Mouse (Mus musculus): ENCODE data around the gene Mrpl49. TPM values are rescaled to one million over a fixed set of nuclear protein-coding genes. Genes with fewer than 3 reads are reported as not detected.

The Mrpl49 gene
- polyA plus RNA-seq, 1 experiment from 2014 or later = 96.6 TPM

- no peaks in the 10 kb centered on the region for H3K9me3 ChIP-seq (replicated peaks; ENCODE audit: control insufficient read depth, low read length)
- H3K27me3 ChIP-seq (ENCODE audit: control insufficient read depth, insufficient read depth, low read length) = no peaks in the 10 kb centered on the region
- H3K4me1 ChIP-seq (ENCODE audit: control insufficient read depth, insufficient read depth, low read length) = no peaks in the 10 kb centered on the region
- no peak overlapping the region for H3K4me3 ChIP-seq (ENCODE audit: low read depth, low read length)
- no peak for DNase-seq (ENCODE audit: low spot score)
- H3K36me3 ChIP-seq (replicated peaks; ENCODE audit: control insufficient read depth, insufficient read depth, low read depth, low read length) = no peaks in the 10 kb centered on the region
- H3K9ac ChIP-seq (replicated peaks; ENCODE audit: low read length) = no peak overlapping the region
- ATAC-seq (replicated peaks; ENCODE audit: insufficient number of reproducible peaks, low FRiP score, low TSS enrichment, low read depth) = no peak
- H3K27ac ChIP-seq (replicated peaks; ENCODE audit: low read depth, low read length) = no peak overlapping the region
- H3K4me2 ChIP-seq (ENCODE audit: low read depth, low read length) = no peak overlapping the region
- WGBS = 62% methylated on average over 8 of the region's 8 CpGs
Measured at GRCm38 (mm10) chr19:6023059-6023458, 34.5 kb downstream of the Mrpl49 start.

DNA sequence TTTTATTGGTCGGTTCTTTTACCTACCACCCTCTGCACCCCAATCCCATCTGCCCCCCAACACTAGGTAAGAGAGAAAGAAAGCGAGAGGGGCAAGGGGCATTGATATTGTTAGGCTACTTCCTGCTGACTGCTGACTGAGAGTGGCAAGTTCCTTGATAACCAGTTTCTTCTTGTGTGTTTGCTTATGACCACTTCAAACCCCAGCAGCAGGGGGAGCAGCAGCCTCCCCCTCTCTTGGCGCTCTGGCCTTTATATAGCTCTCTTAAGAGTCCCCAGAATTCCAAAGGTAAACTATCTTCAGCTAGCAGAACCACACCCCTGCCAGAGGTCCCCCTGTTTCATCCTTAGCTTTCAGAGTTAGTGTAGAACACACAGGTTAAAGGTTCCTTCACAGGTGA is 37.3 kb downstream of the Mrpl49 start:
- H3K9me3 ChIP-seq (replicated peaks; ENCODE audit: control insufficient read depth, low read length) = no peaks in the 10 kb centered on the region
- no peak overlapping the region for H3K4me2 ChIP-seq (ENCODE audit: low read depth, low read length)
- no peak overlapping the region for H3K9ac ChIP-seq (replicated peaks; ENCODE audit: low read length)
- peaks cover 6% of the 10 kb centered on the region; the same call in 1 of the 2 replicates for H3K27me3 ChIP-seq (ENCODE audit: control insufficient read depth, insufficient read depth, low read length)
- no peak for DNase-seq (ENCODE audit: low spot score)
- no peak overlapping the region for H3K27ac ChIP-seq (replicated peaks; ENCODE audit: low read depth, low read length)
- ATAC-seq (replicated peaks; ENCODE audit: insufficient number of reproducible peaks, low FRiP score, low TSS enrichment, low read depth) = no peak
- WGBS = 57% methylated on average over 3 of the region's 3 CpGs
- H3K36me3 ChIP-seq (replicated peaks; ENCODE audit: control insufficient read depth, insufficient read depth, low read depth, low read length) = no peaks in the 10 kb centered on the region
- no peaks in the 10 kb centered on the region for H3K4me1 ChIP-seq (ENCODE audit: control insufficient read depth, insufficient read depth, low read length)
- H3K4me3 ChIP-seq (ENCODE audit: low read depth, low read length) = no peak overlapping the region

DNA sequence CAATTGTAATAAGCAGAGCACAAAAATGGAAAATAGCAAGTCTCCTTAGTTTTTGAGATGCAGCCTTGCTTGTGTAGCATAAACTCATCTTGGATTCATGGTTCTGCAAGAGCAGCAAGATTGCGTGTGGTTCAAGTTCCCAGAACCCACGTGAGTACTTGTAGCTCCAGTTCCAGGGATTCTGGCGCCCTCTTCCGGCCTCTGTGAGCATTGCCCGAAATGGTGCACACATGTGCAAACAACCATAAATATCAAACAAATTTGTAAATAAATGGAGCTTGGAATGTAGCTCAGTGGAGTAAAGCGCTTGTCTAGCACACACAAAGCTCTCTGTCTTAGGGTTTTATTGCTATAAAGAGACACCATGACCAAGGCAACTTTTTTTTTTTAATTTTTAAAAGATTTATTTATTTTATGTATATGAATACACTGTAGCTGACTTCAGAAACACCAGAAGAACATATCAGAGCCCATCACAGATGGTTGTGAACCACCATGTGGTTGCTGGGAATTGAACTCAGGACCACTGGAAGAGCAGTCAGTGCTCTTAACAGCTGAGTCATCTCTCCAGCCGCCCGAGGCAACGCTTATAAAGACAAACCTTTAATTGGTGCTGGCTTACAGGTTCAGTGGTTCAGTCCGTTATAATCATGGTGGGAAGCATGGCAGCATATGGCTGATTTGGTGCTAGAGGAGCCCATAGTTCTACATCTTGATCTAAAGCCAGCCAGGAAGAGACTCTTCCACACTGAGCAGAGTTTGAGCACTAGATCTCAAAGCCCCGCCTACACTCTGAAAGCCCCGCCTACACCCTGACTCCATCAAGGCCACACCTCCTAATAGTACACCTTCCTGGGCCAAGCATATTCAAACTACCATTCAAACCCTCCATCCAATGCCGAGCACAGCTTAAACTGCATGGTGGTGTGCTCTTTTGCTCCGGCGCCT is 39.2 kb downstream of the Mrpl49 start:
- no peak overlapping the region for H3K4me3 ChIP-seq (ENCODE audit: low read depth, low read length)

GRCm38 (mm10) chr19:6016532-6016931 is 41.1 kb downstream of the Mrpl49 start:
- ATAC-seq (replicated peaks; ENCODE audit: insufficient number of reproducible peaks, low FRiP score, low TSS enrichment, low read depth) (no peak), DNase-seq (ENCODE audit: low spot score) (peak; percentile 30)
- H3K4me2 ChIP-seq (ENCODE audit: low read depth, low read length) = no peak overlapping the region
- H3K9ac ChIP-seq (replicated peaks; ENCODE audit: low read length) = no peak overlapping the region
- H3K36me3 ChIP-seq (replicated peaks; ENCODE audit: control insufficient read depth, insufficient read depth, low read depth, low read length) = no peaks in the 10 kb centered on the region
- no peak overlapping the region for H3K4me3 ChIP-seq (ENCODE audit: low read depth, low read length)
- 45% methylated on average over 7 of the region's 7 CpGs for WGBS
- no peaks in the 10 kb centered on the region for H3K4me1 ChIP-seq (ENCODE audit: control insufficient read depth, insufficient read depth, low read length)
- H3K27me3 ChIP-seq (ENCODE audit: control insufficient read depth, insufficient read depth, low read length) = peaks cover 6% of the 10 kb centered on the region; the same call in 1 of the 2 replicates
- no peaks in the 10 kb centered on the region for H3K9me3 ChIP-seq (replicated peaks; ENCODE audit: control insufficient read depth, low read length)
- no peak overlapping the region for H3K27ac ChIP-seq (replicated peaks; ENCODE audit: low read depth, low read length)

More for the DNA sequence above, 39.2 kb downstream of the Mrpl49 start:
- Histone ChIP-seq H3K27ac (replicated peaks; ENCODE audit: low read depth, low read length) (no peak overlapping the region), H3K9ac (replicated peaks; ENCODE audit: low read length) (no peak overlapping the region), H3K27me3 (ENCODE audit: control insufficient read depth, insufficient read depth, low read length) (peaks cover 6% of the 10 kb centered on the region; the same call in 1 of the 2 replicates), H3K36me3 (replicated peaks; ENCODE audit: control insufficient read depth, insufficient read depth, low read depth, low read length) (no peaks in the 10 kb centered on the region), H3K4me2 (ENCODE audit: low read depth, low read length) (no peak overlapping the region), H3K9me3 (replicated peaks; ENCODE audit: control insufficient read depth, low read length) (no peaks in the 10 kb centered on the region), H3K4me1 (ENCODE audit: control insufficient read depth, insufficient read depth, low read length) (no peaks in the 10 kb centered on the region)
- 32% methylated on average over 15 of the region's 15 CpGs for WGBS
- peak; percentile 92 for DNase-seq (ENCODE audit: low spot score)
- no peak for ATAC-seq (replicated peaks; ENCODE audit: insufficient number of reproducible peaks, low FRiP score, low TSS enrichment, low read depth)

GRCm38 (mm10) chr19:6015511-6016315 is 41.9 kb downstream of the Mrpl49 start, which contains the start of gene Capn1:
TSS of gene Capn1 (minus strand) at chr19:6015897.
- peak within 1 kb of the TSS; percentile 64 for H3K9ac ChIP-seq (replicated peaks; ENCODE audit: low read length)
- peak within 1 kb of the TSS; percentile 78 for H3K4me2 ChIP-seq (ENCODE audit: low read depth, low read length)
- H3K4me1 ChIP-seq (ENCODE audit: control insufficient read depth, insufficient read depth, low read length) = no peaks in the 10 kb centered on the region
- H3K4me3 ChIP-seq (ENCODE audit: low read depth, low read length) = peak within 1 kb of the TSS; percentile 48
- H3K36me3 ChIP-seq (replicated peaks; ENCODE audit: control insufficient read depth, insufficient read depth, low read depth, low read length) = no peaks in the 10 kb centered on the region
- peak; percentile 44 for ATAC-seq (replicated peaks; ENCODE audit: insufficient number of reproducible peaks, low FRiP score, low TSS enrichment, low read depth)
- peak; percentile 73 for DNase-seq (ENCODE audit: low spot score)
- 2% methylated on average over 40 of the region's 40 CpGs for WGBS
- peaks cover 6% of the 10 kb centered on the region; the same call in 1 of the 2 replicates for H3K27me3 ChIP-seq (ENCODE audit: control insufficient read depth, insufficient read depth, low read length)
- no peak within 1 kb of the TSS for H3K27ac ChIP-seq (replicated peaks; ENCODE audit: low read depth, low read length)
- no peaks in the 10 kb centered on the region for H3K9me3 ChIP-seq (replicated peaks; ENCODE audit: control insufficient read depth, low read length)

GRCm38 (mm10) chr19:6014991-6015510 is 42.5 kb downstream of the Mrpl49 start:
- 2% methylated on average over 16 of the region's 18 CpGs for WGBS
- no peak overlapping the region for H3K27ac ChIP-seq (replicated peaks; ENCODE audit: low read depth, low read length)
- peaks cover 6% of the 10 kb centered on the region; the same call in 1 of the 2 replicates for H3K27me3 ChIP-seq (ENCODE audit: control insufficient read depth, insufficient read depth, low read length)
- no peaks in the 10 kb centered on the region for H3K9me3 ChIP-seq (replicated peaks; ENCODE audit: control insufficient read depth, low read length)
- ATAC-seq (replicated peaks; ENCODE audit: insufficient number of reproducible peaks, low FRiP score, low TSS enrichment, low read depth) (peak; percentile 36), DNase-seq (ENCODE audit: low spot score) (peak; percentile 46)
- H3K9ac ChIP-seq (replicated peaks; ENCODE audit: low read length) = peak overlapping the region; percentile 64
- H3K36me3 ChIP-seq (replicated peaks; ENCODE audit: control insufficient read depth, insufficient read depth, low read depth, low read length) = no peaks in the 10 kb centered on the region
- H3K4me3 ChIP-seq (ENCODE audit: low read depth, low read length) = peak overlapping the region; percentile 48
- peak overlapping the region; percentile 78 for H3K4me2 ChIP-seq (ENCODE audit: low read depth, low read length)
- no peaks in the 10 kb centered on the region for H3K4me1 ChIP-seq (ENCODE audit: control insufficient read depth, insufficient read depth, low read length)

DNA sequence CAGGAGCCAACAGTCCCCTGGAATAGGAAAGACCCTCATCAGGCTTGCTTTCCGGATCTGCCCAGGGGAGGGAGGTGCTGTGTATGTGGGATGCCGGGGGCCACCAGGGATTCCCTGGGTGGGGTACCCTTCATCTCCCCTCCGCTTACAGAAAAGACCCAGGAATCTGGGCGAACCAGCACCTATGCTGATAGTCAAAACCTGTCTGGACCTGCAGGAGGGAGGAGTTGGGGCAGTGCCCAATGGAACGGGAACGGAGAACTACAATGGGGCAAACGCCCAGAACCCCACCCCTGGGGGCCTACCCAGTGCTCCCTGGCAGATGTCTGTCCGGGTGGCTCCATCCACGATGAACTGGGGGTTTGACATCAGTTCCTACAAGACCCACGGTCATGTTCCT is 43.9 kb downstream of the Mrpl49 start:
- ATAC-seq (replicated peaks; ENCODE audit: insufficient number of reproducible peaks, low FRiP score, low TSS enrichment, low read depth) = no peak
- no peaks in the 10 kb centered on the region for H3K9me3 ChIP-seq (replicated peaks; ENCODE audit: control insufficient read depth, low read length)
- peaks cover 6% of the 10 kb centered on the region; the same call in 1 of the 2 replicates for H3K27me3 ChIP-seq (ENCODE audit: control insufficient read depth, insufficient read depth, low read length)
- H3K9ac ChIP-seq (replicated peaks; ENCODE audit: low read length) = no peak overlapping the region
- H3K4me3 ChIP-seq (ENCODE audit: low read depth, low read length) = no peak overlapping the region
- no peaks in the 10 kb centered on the region for H3K4me1 ChIP-seq (ENCODE audit: control insufficient read depth, insufficient read depth, low read length)
- WGBS = 90% methylated on average over 10 of the region's 10 CpGs
- no peaks in the 10 kb centered on the region for H3K36me3 ChIP-seq (replicated peaks; ENCODE audit: control insufficient read depth, insufficient read depth, low read depth, low read length)
- no peak overlapping the region for H3K4me2 ChIP-seq (ENCODE audit: low read depth, low read length)
- H3K27ac ChIP-seq (replicated peaks; ENCODE audit: low read depth, low read length) = no peak overlapping the region
- no peak for DNase-seq (ENCODE audit: low spot score)

Measured in embryonic facial prominence, embryonic 11.5 days (tissue).